ENCODE assay signal across 8 mouse cellular contexts in the genomic region with DNA sequence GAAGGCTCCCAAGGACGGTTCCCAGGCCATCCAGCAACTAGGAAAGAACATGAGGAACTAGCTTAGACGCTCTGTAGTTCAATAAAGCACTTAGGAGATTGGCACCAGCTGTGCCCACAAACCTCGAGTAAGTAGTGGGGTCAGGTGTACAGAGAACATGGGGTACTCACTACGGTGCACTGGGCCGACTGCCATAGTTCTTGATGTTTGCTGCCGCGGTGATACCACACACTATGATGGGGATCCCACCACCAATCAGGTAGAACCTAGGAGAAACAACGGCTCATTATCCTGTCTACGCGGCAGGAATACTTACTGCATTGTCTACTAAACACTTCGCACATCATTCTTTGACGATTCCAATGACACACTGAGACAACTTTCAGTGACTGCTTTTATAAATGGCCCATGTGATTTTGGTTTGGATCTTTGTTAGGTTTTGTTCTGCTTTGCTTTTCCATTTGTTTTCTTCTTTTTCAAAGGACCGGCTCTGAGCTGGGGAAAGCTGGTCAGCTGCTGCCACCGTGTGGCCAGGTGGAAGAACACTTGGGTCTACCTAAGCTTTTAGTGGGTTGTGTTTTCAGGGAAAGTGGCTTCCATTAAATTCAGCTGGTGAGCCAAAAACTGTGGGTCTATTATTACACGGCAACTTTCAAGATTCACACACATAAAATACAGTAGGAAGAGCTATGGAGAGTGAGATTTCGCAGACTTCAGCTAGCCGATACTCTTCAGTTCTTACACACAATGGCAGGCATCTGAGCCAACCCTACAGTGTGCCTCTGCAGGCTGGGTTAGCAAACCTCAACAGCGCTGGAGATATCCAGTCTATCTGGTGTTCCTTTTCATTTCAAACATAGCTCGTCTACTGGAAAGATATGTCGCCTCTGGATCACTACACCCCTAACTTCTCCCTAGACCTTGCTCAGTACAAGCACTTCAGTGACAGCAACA.
A peak's percentile ranks its signal among the peaks of the same experiment; 100 is the strongest.
DNase-seq lines count a peak whose midpoint lies in the region; ATAC-seq and TF ChIP-seq lines count a peak whose summit lies in the region.

No protein-coding gene starts in this region.

- no peak overlapping the region for H3K27ac ChIP-seq in kidney, adult 2 months (ENCODE audit: insufficient read depth, low read depth, low read length)
- no peak overlapping the region for H3K27ac ChIP-seq in neural tube, embryonic 13.5 days (replicated peaks)

- no peak overlapping the region for H3K4me3 ChIP-seq in kidney, adult 2 months (ENCODE audit: insufficient read depth, low read depth, low read length)
- no peak overlapping the region for H3K4me3 ChIP-seq in neural tube, embryonic 13.5 days

- intact Hi-C loops in left cerebral cortex, postnatal 4 days (cut with DNase I), result loop anchor here (2.0 kb wide), 1 partner anchor 591 kb away; no protein-coding TSS in a partner anchor

- no peak for TF ChIP-seq POLR2A in kidney, adult 2 months (IDR thresholded peaks at IDR 0.05; ENCODE audit: low read depth, low read length)

- TF ChIP-seq CTCF in kidney, adult 2 months (conservative IDR thresholded peaks at IDR 0.05; ENCODE audit: insufficient read depth, insufficient read length, low read depth, low read length), result peak; percentile 76

- DNase-seq in kidney, adult 2 months, result peak; percentile 29
- DNase-seq in kidney, adult 11 months, result no peak
- peak; percentile 86 for DNase-seq in NIH3T3 (ENCODE audit: low read depth)
- peak; percentile 72 for DNase-seq in left cerebral cortex, postnatal 4 days
- no peak for DNase-seq in B cell, adult 2 months

- no peaks in the 10 kb centered on the region for H3K4me1 ChIP-seq in kidney, adult 2 months (ENCODE audit: control insufficient read depth, insufficient read depth, low read length)
- H3K4me1 ChIP-seq in neural tube, embryonic 13.5 days (replicated peaks), result no peaks in the 10 kb centered on the region

- WGBS in kidney, adult 2 months, result 85% methylated on average over 20 of the region's 20 CpGs
- 83% methylated on average over 20 of the region's 20 CpGs for WGBS in neural tube, embryonic 13.5 days

- H3K9ac ChIP-seq in neural tube, embryonic 13.5 days, result no peak overlapping the region

- no peak overlapping the region for H3K4me2 ChIP-seq in neural tube, embryonic 13.5 days

- ATAC-seq in common myeloid progenitor, adult 5-6 weeks (replicated peaks; ENCODE audit: low read depth, poor library complexity, severe bottlenecking), result peak; percentile 78
- ATAC-seq in hematopoietic stem cell, adult 5-6 weeks (replicated peaks in 1 of 2; ENCODE audit: insufficient read depth in 1 of 2, low FRiP score in 2 of 2, low TSS enrichment in 1 of 2, low read depth in 1 of 2, poor library complexity in 2 of 2, severe bottlenecking in 2 of 2), result peak; percentile 71 to 75
- ATAC-seq in neural tube, embryonic 13.5 days (ENCODE audit: low read depth), result peak; percentile 80

- peaks cover 6% of the 10 kb centered on the region for H3K36me3 ChIP-seq in kidney, adult 2 months (ENCODE audit: control insufficient read depth, insufficient read depth, low read length)
- peaks cover 66% of the 10 kb centered on the region for H3K36me3 ChIP-seq in neural tube, embryonic 13.5 days

- no peaks in the 10 kb centered on the region for H3K9me3 ChIP-seq in neural tube, embryonic 13.5 days

- H3K27me3 ChIP-seq in kidney, adult 2 months (replicated peaks; ENCODE audit: control insufficient read depth, insufficient read depth, low read length), result no peaks in the 10 kb centered on the region
- no peaks in the 10 kb centered on the region for H3K27me3 ChIP-seq in neural tube, embryonic 13.5 days

Comparison
In these comparisons a context has a peak if more than half of its experiments do, and no peak if none do; other contexts are left out.
1. DNase-seq: peak in kidney, adult 2 months (single experiment), NIH3T3 (single experiment) and left cerebral cortex, postnatal 4 days (single experiment); none in kidney, adult 11 months (single experiment) and B cell, adult 2 months (0 of 2).
2. Peak in every context shown above with its lines, with median percentiles within 50 percentile points of each other: ATAC-seq.